Mouse (Mus musculus) ES-E14 (cell line): ENCODE data around the gene Fktn. TPM values are rescaled to one million over a fixed set of nuclear protein-coding genes. Genes with fewer than 3 reads are reported as not detected.

Experiments
- DNase-seq: peaks from one replicate; pipeline ENCODE4 v3.0.0-alpha.2; 2013; ENCODE audit warnings: low read depth, low spot score
- H3K27ac ChIP-seq: 2 replicates; pipeline ENCODE4 v1.5.1; 2012; ENCODE audit warnings: low read depth, mild to moderate bottlenecking, low read length, moderate library complexity, mixed read lengths; ENCODE audit not compliant: poor library complexity, insufficient read depth, severe bottlenecking
- H3K36me3 ChIP-seq: 2 replicates; pipeline ENCODE4 v1.6.1; 2012; ENCODE audit warnings: mild to moderate bottlenecking, low read length, moderate library complexity, mixed read lengths; ENCODE audit not compliant: control insufficient read depth, poor library complexity, insufficient read depth, severe bottlenecking
- H3K4me1 ChIP-seq, 2 experiments: fragments of 150-350 bp in 1 of 2; sonication (generic) in 1 of 2; 2 replicates each; pipeline ENCODE4 v1.6.1; 2012; ENCODE audit warnings: low read length in 2 of 2, mild to moderate bottlenecking in 1 of 2, mixed read lengths in 1 of 2; ENCODE audit not compliant: control insufficient read depth in 2 of 2, insufficient read depth in 2 of 2, poor library complexity in 1 of 2
- H3K4me3 ChIP-seq, 2 experiments: fragments of 150-350 bp in 1 of 2; sonication (generic) in 1 of 2; 2 replicates each; pipeline ENCODE4 v1.5.1; 2012; ENCODE audit warnings: low read length in 2 of 2, low read depth in 1 of 2, mild to moderate bottlenecking in 1 of 2, mixed read lengths in 1 of 2; ENCODE audit not compliant: insufficient read depth in 1 of 2, poor library complexity in 1 of 2, severe bottlenecking in 1 of 2
- H3K9ac ChIP-seq: 2 replicates; pipeline ENCODE4 v1.6.1; 2012; ENCODE audit warnings: low read depth, mild to moderate bottlenecking, low read length, mixed read lengths; ENCODE audit not compliant: poor library complexity, insufficient read depth, severe bottlenecking
- H3K9me3 ChIP-seq: fragments of 150-350 bp; sonication (generic); 2 replicates; pipeline ENCODE4 v1.6.1; 2012; ENCODE audit warnings: low read depth, mild to moderate bottlenecking, low read length; ENCODE audit not compliant: control insufficient read depth, insufficient read depth
- CHD2 ChIP-seq: IDR thresholded peaks from 2 replicates; pipeline ENCODE4 v1.6.1; 2014; ENCODE audit warnings: mild to moderate bottlenecking, low read depth, low read length, inconsistent platforms
- HCFC1 ChIP-seq: IDR thresholded peaks from 2 replicates; pipeline ENCODE4 v1.6.1; 2012; ENCODE audit warnings: low read length, inconsistent platforms, borderline replicate concordance; ENCODE audit not compliant: insufficient read depth
- MAFK ChIP-seq: IDR thresholded peaks from 2 replicates; pipeline ENCODE4 v1.6.1; 2014; ENCODE audit warnings: mild to moderate bottlenecking, low read depth, low read length, inconsistent platforms; ENCODE audit not compliant: insufficient read depth
- ZC3H11A ChIP-seq: IDR thresholded peaks from 2 replicates; pipeline ENCODE4 v1.6.1; 2012; ENCODE audit warnings: low read depth, mild to moderate bottlenecking, inconsistent platforms, low read length, borderline replicate concordance
- ZNF384 ChIP-seq: IDR thresholded peaks from 2 replicates; pipeline ENCODE4 v1.6.1; 2012; ENCODE audit warnings: low read depth, low read length, inconsistent platforms
- in situ Hi-C, 2 experiments: fragments of 600-800 bp; cut with MboI; formaldehyde crosslinking; loops; one replicate each; pipeline ENCODE4 v1.15.1; 2025; ENCODE audit warnings: low sequenced_read_pairs in 2 of 2, inconsistent platforms in 1 of 2; ENCODE audit not compliant: unreplicated experiment in 2 of 2
- total RNA-seq: library from RNA; depleted of rRNA; stranded (reverse); fragments of 300-350 nt; gene quantifications from 2 replicates; pipeline ENCODE4 v1.2.3, GENCODE M21; 2012

The Fktn gene
- total RNA-seq, 1 experiment: 19.6 TPM

DNA sequence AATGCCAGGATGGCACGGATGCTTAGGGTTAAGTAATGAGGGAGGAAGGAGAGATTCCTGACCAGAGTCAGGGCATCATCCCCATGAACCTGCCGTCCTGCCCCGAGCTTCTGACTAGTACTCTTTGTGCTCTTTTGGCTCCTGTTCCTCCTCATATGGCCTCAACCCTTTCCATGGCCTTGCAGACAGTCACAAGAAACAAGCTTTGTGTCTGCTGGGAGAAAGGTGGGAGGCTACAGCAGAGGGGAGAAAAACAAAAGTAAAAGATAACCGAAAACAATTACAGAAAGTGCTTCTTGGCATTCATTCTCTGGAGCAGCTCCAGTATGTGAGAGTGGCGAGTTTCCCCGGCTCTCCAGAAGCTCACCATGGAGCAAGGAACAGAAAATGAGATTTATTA, 60.1 kb downstream of the Fktn start:
- in situ Hi-C loops: no loop called here
- Histone ChIP-seq H3K9ac (no peak overlapping the region), H3K27ac (no peak overlapping the region), H3K36me3 (no peaks in the 10 kb centered on the region), H3K4me1 (peaks cover 0 to 3% of the 10 kb centered on the region in 2 experiments; a peak in 1 of 4 replicates), H3K4me3 (no peak overlapping the region), H3K9me3 (no peaks in the 10 kb centered on the region)
- TF ChIP-seq ZNF384: no peak
- no peak for TF ChIP-seq ZC3H11A
- TF ChIP-seq HCFC1: no peak
- TF ChIP-seq MAFK: no peak
- TF ChIP-seq CHD2: no peak
- DNase-seq: no peak

DNA sequence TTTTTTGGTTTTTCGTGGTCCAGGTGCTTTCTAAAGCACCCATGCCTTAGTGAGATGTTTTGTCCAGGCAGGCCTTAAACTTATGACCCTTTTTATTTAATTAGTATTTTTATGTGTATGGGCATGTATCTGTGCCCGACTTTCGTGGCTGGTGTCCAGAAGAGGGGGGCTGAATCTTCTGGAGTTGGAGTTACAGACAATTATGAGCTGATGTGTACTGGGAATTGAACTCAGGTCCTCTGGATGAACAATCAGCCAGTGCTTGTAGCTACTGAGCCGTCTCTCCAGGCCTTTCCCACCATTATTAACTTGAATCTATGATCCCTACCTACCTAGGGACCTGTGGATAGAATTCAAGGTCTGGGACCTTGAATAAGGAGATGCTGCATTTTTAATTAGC, 67.6 kb downstream of the Fktn start:
- no peaks in the 10 kb centered on the region for H3K36me3 ChIP-seq
- TF ChIP-seq HCFC1 (no peak), ZNF384 (no peak)
- no peak overlapping the region for H3K9ac ChIP-seq
- no peak overlapping the region for H3K4me3 ChIP-seq
- no peak for DNase-seq
- peaks cover 0 to 4% of the 10 kb centered on the region in 2 experiments; a peak in 1 of 4 replicates for H3K4me1 ChIP-seq
- in situ Hi-C loops: no loop called here
- no peak overlapping the region for H3K27ac ChIP-seq
- H3K9me3 ChIP-seq: no peaks in the 10 kb centered on the region

GRCm38 (mm10) chr4:53782216-53783070, 68.6 kb downstream of the Fktn start:
- TF ChIP-seq CHD2 (no peak), HCFC1 (no peak), ZC3H11A (no peak), ZNF384 (no peak), MAFK (no peak)
- Histone ChIP-seq H3K9me3 (no peaks in the 10 kb centered on the region), H3K4me1 (peaks cover 0 to 4% of the 10 kb centered on the region in 2 experiments; a peak in 1 of 4 replicates), H3K27ac (no peak overlapping the region), H3K4me3 (no peak overlapping the region), H3K36me3 (no peaks in the 10 kb centered on the region), H3K9ac (no peak overlapping the region)
- in situ Hi-C loops: no loop called here
- DNase-seq: no peak

DNA sequence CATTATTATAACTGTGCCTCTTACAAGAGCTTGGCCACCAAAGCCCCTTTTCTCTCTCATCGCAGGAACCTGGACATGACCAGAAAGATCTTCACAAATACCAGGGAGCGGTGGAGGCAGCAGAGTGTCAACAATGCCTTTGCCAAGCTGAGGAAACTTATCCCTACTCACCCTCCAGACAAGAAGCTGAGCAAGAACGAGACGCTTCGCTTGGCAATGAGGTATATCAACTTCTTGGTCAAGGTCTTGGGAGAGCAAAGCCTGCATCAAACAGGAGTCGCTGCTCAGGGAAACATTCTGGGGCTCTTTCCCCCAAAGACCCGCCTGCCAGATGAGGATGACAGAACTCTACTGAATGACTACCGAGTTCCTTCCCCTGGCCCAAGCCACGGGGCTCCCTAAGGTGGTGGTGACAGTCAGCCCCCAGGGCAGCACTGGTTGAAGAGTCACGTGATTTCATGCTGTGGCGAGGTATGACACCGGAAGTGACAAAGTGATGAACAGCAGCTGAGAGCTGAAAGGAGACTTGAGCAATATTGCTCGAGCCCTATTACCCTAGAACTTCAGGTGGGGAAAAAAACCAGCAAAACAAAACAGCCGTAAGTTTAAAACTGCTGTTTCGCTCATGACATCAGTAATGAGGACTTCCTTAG, 72.1 kb downstream of the Fktn start:
- Histone ChIP-seq H3K4me1 (peaks cover 4 to 13% of the 10 kb centered on the region in 2 experiments; a peak in 3 of 4 replicates), H3K9me3 (no peaks in the 10 kb centered on the region), H3K9ac (no peak overlapping the region), H3K36me3 (no peaks in the 10 kb centered on the region), H3K27ac (no peak overlapping the region), H3K4me3 (no peak overlapping the region)
- in situ Hi-C loops: no loop called here
- TF ChIP-seq HCFC1 (no peak), CHD2 (no peak), ZNF384 (no peak), MAFK (no peak), ZC3H11A (no peak)
- no peak for DNase-seq
